ENCODE assay signal across 9 mouse cellular contexts in the genomic region with DNA sequence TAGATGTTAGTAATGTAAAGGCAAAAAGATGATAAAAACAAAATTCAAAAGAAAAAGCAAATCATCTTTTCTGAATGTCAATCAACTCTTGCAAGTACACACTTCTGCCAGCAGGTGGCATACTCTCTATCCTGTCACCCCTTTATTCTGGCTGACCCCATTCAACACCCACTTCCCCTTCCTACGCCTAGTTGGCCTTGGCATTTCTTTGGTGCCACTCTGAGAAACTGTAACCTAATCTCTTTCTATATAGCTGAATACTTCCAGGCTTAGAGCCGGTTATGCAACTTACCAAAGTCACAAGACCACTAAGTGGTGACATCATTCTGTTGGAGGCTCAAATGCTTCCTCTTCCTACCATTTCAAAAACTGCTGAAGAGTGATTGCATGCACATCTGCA.
A peak's percentile ranks its signal among the peaks of the same experiment; 100 is the strongest.
DNase-seq lines count a peak whose midpoint lies in the region; ATAC-seq and TF ChIP-seq lines count a peak whose summit lies in the region.
"Had no signal": no experiment of that assay in that cellular context is flagged by ENCODE, and none has a peak within 500 bp of the region (broad histone marks: within the 10 kb centered on the region; RNA-seq: fewer than 3 reads in every experiment).

No protein-coding gene starts in this region.

- WGBS in heart, postnatal 0 days, result 16% methylated on average over 2 of the region's 2 CpGs
- 46% methylated on average over 2 of the region's 2 CpGs for WGBS in midbrain, embryonic 10.5 days
- WGBS in midbrain, embryonic 13.5 days, result 36% methylated on average over 2 of the region's 2 CpGs

- DNase-seq in heart, postnatal 0 days (ENCODE audit: low spot score), result peak; percentile 5
- DNase-seq in heart, postnatal 25 days (ENCODE audit: low spot score), result no peak
- peak; percentile 17 for DNase-seq in midbrain, embryonic 10.5 days (ENCODE audit: low spot score)
- peak; percentile 18 for DNase-seq in c-Kit-positive CD71-negative TER-119-negative erythroid progenitor cells, embryonic 14.5 days (ENCODE audit: low read depth)
- peak; percentile 58 for DNase-seq in retina, embryonic 14.5 days (ENCODE audit: low spot score)
- no peak for DNase-seq in T-cell, adult 2 months (ENCODE audit: low spot score)

- H3K9ac ChIP-seq in heart, postnatal 0 days (replicated peaks; ENCODE audit: low read depth, low read length), result no peak overlapping the region
- H3K9ac ChIP-seq in midbrain, embryonic 13.5 days (replicated peaks), result no peak overlapping the region
- H3K9ac ChIP-seq: hindbrain, embryonic 15.5 days had no signal

- no peak overlapping the region for H3K4me3 ChIP-seq in heart, postnatal 0 days (ENCODE audit: low read depth, low read length)
- H3K4me3 ChIP-seq in midbrain, embryonic 10.5 days, result no peak overlapping the region
- H3K4me3 ChIP-seq in midbrain, embryonic 13.5 days (replicated peaks), result no peak overlapping the region
- H3K4me3 ChIP-seq: hindbrain, embryonic 15.5 days had no signal

- no peak overlapping the region for H3K27ac ChIP-seq in heart, postnatal 0 days (ENCODE audit: low read depth)
- no peak overlapping the region for H3K27ac ChIP-seq in midbrain, embryonic 10.5 days (replicated peaks)
- no peak overlapping the region for H3K27ac ChIP-seq in midbrain, embryonic 13.5 days
- H3K27ac ChIP-seq: hindbrain, embryonic 15.5 days had no signal

- intact Hi-C loops in heart, postnatal 25 days (cut with DNase I), result loop anchor here (5.0 to 10.0 kb wide), 2 partner anchors 327 to 479 kb away; no protein-coding TSS in a partner anchor

- peak; percentile 50 for TF ChIP-seq CTCF in heart, postnatal 0 days (IDR thresholded peaks at IDR 0.05; ENCODE audit: low read depth)

- no peak for TF ChIP-seq EP300 in heart, postnatal 0 days (IDR thresholded peaks at IDR 0.05; ENCODE audit: low read depth)

- H3K4me2 ChIP-seq in heart, postnatal 0 days (ENCODE audit: low read depth, low read length), result no peak overlapping the region
- H3K4me2 ChIP-seq in midbrain, embryonic 13.5 days (replicated peaks), result no peak overlapping the region
- H3K4me2 ChIP-seq: hindbrain, embryonic 15.5 days had no signal

- no peaks in the 10 kb centered on the region for H3K27me3 ChIP-seq in heart, postnatal 0 days (ENCODE audit: control insufficient read depth, insufficient read depth, low read length)
- no peaks in the 10 kb centered on the region for H3K27me3 ChIP-seq in midbrain, embryonic 10.5 days (ENCODE audit: low read depth, poor library complexity, severe bottlenecking)
- H3K27me3 ChIP-seq in midbrain, embryonic 13.5 days, result no peaks in the 10 kb centered on the region
- H3K27me3 ChIP-seq: hindbrain, embryonic 15.5 days had no signal

- no peak for ATAC-seq in heart, postnatal 0 days (ENCODE audit: insufficient read depth, low read depth)
- ATAC-seq in midbrain, embryonic 13.5 days, result no peak
- ATAC-seq in megakaryocyte, adult 5-6 weeks (ENCODE audit: poor library complexity, severe bottlenecking), result no peak

- H3K9me3 ChIP-seq in heart, postnatal 0 days (replicated peaks; ENCODE audit: control insufficient read depth, low read length), result no peaks in the 10 kb centered on the region
- no peaks in the 10 kb centered on the region for H3K9me3 ChIP-seq in midbrain, embryonic 10.5 days (replicated peaks)
- no peaks in the 10 kb centered on the region for H3K9me3 ChIP-seq in midbrain, embryonic 13.5 days
- H3K9me3 ChIP-seq: hindbrain, embryonic 15.5 days had no signal

- H3K36me3 ChIP-seq in heart, postnatal 0 days (replicated peaks; ENCODE audit: control insufficient read depth, insufficient read depth, low read length), result no peaks in the 10 kb centered on the region
- H3K36me3 ChIP-seq in midbrain, embryonic 10.5 days, result no peaks in the 10 kb centered on the region
- no peaks in the 10 kb centered on the region for H3K36me3 ChIP-seq in midbrain, embryonic 13.5 days
- H3K36me3 ChIP-seq: hindbrain, embryonic 15.5 days had no signal

- no peaks in the 10 kb centered on the region for H3K4me1 ChIP-seq in heart, postnatal 0 days (ENCODE audit: control insufficient read depth, insufficient read depth)
- H3K4me1 ChIP-seq in midbrain, embryonic 10.5 days, result no peaks in the 10 kb centered on the region
- H3K4me1 ChIP-seq in midbrain, embryonic 13.5 days (replicated peaks), result no peaks in the 10 kb centered on the region
- H3K4me1 ChIP-seq: hindbrain, embryonic 15.5 days had no signal

Comparison
In these comparisons a context has a peak if more than half of its experiments do, and no peak if none do; other contexts are left out.
1. DNase-seq: peak in heart, postnatal 0 days (single experiment), midbrain, embryonic 10.5 days (single experiment), c-Kit-positive CD71-negative TER-119-negative erythroid progenitor cells, embryonic 14.5 days (single experiment) and retina, embryonic 14.5 days (single experiment); none in heart, postnatal 25 days (single experiment) and T-cell, adult 2 months (single experiment).